Comparison of ENCODE assay signal across 12 mouse cellular contexts in genomic region chr1:81307934-81308333, GRCm38 (mm10).
"Had no signal": no experiment of that assay in that cellular context is flagged by ENCODE, and none has a peak within 500 bp of the region (broad histone marks: within the 10 kb centered on the region; RNA-seq: fewer than 3 reads in every experiment).

No protein-coding gene starts in this region.

- DNase-seq: kidney, adult 11 months; kidney, adult 9 months; right cerebral cortex, adult 18-20 months; right cerebral cortex, postnatal 25 days; thymus, adult 18-20 months; thymus, postnatal 14 days had no signal

- H3K36me3 ChIP-seq: limb, embryonic 15.5 days; liver, embryonic 12.5 days; lung, embryonic 15.5 days; neural tube, embryonic 15.5 days had no signal

- H3K4me3 ChIP-seq: limb, embryonic 15.5 days; liver, embryonic 12.5 days; lung, embryonic 15.5 days; myocyte; neural tube, embryonic 15.5 days had no signal

- H3K27ac ChIP-seq: kidney, postnatal 0 days; limb, embryonic 15.5 days; liver, embryonic 12.5 days; lung, embryonic 15.5 days; neural tube, embryonic 15.5 days had no signal

- ATAC-seq: liver, embryonic 12.5 days had no signal

- H3K27me3 ChIP-seq: liver, embryonic 12.5 days; lung, embryonic 15.5 days; neural tube, embryonic 15.5 days had no signal

- H3K4me2 ChIP-seq: limb, embryonic 15.5 days; liver, embryonic 12.5 days; lung, embryonic 15.5 days; neural tube, embryonic 15.5 days had no signal

- H3K9ac ChIP-seq: limb, embryonic 15.5 days; liver, embryonic 12.5 days; lung, embryonic 15.5 days; neural tube, embryonic 15.5 days had no signal

- H3K9me3 ChIP-seq: limb, embryonic 15.5 days; liver, embryonic 12.5 days; lung, embryonic 15.5 days; neural tube, embryonic 15.5 days had no signal

- H3K4me1 ChIP-seq: limb, embryonic 15.5 days; liver, embryonic 12.5 days; lung, embryonic 15.5 days; neural tube, embryonic 15.5 days had no signal
